Mouse (Mus musculus): ENCODE data around the gene Tbx5. TPM values are rescaled to one million over a fixed set of nuclear protein-coding genes. Genes with fewer than 3 reads are reported as not detected.

The Tbx5 gene
- polyA plus RNA-seq, 1 experiment = 0.06 TPM

DNA sequence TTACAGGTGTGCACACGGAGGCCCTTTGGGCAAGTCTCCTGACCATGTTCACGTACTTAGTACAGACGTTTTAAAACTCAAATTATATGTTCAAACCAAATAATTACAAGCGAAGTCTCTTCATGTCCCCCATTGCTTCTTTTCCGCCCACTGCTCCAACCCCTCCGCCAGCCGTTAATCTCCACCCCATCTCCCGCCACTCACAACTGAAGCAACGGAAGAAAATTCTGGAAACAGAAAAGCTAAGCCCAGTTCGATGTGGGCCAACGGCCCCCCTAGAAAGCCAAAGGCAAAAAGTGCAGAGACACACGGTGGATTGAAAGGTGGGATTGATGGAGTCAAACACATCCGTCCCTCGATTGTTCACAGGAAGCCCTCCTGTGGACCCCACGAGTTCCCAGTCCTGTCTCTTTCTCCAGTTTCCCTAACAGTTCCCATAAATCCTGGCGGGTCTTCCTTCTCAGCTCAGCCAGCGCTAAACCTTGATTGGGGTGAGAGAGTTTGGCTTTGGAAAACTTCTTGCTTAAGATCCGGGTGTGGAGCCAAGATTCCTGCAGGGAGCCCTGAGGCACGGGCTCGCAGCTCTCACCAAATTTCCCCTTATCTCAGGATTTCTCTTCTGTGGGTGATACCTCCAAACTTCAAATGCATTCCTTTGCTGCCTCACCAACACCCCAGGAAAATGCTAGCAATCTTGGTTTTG is 24.8 kb upstream of the Tbx5 start:
- peaks cover 12% of the 10 kb centered on the region for H3K9me3 ChIP-seq
- no peaks in the 10 kb centered on the region for H3K36me3 ChIP-seq (replicated peaks; ENCODE audit: low read length)
- H3K4me1 ChIP-seq = peaks cover 7% of the 10 kb centered on the region; the same call in 1 of the 2 replicates
- TF ChIP-seq GATA1 (IDR thresholded peaks at IDR 0.05; ENCODE audit: borderline replicate concordance, low read length) (no peak), FLI1 (IDR thresholded peaks at IDR 0.05; ENCODE audit: low read length) (no peak)
- no peak overlapping the region for H3K4me3 ChIP-seq (replicated peaks)
- peaks cover 86% of the 10 kb centered on the region for H3K27me3 ChIP-seq (replicated peaks)

DNA sequence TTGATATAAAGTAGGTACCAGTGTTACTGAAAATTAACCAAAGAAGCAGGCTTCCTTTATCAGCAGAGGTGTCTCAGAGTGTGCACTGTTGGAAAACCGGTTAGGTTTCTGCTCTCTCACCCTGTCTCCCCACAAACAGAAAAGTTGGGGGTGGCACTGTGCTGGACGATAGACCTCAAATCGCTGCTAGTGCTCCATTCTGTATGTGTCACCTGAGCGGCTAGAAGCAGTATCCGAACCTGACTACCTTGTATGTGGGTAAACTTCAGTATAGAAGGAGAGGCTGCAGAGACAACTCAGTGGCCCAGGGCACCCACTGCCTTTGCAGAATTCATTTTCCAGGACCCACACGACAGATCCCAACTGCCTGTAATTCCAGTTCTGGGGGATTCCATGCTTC is 23.8 kb upstream of the Tbx5 start:
- Histone ChIP-seq H3K9me3 (peaks cover 2% of the 10 kb centered on the region; the same call in 1 of the 2 replicates), H3K27me3 (replicated peaks) (peaks cover 84% of the 10 kb centered on the region), H3K36me3 (replicated peaks; ENCODE audit: low read length) (no peaks in the 10 kb centered on the region), H3K4me3 (replicated peaks) (no peak overlapping the region), H3K4me1 (peaks cover 3% of the 10 kb centered on the region; the same call in 1 of the 2 replicates)
- TF ChIP-seq GATA1 (IDR thresholded peaks at IDR 0.05; ENCODE audit: borderline replicate concordance, low read length) (no peak), FLI1 (IDR thresholded peaks at IDR 0.05; ENCODE audit: low read length) (no peak)

DNA sequence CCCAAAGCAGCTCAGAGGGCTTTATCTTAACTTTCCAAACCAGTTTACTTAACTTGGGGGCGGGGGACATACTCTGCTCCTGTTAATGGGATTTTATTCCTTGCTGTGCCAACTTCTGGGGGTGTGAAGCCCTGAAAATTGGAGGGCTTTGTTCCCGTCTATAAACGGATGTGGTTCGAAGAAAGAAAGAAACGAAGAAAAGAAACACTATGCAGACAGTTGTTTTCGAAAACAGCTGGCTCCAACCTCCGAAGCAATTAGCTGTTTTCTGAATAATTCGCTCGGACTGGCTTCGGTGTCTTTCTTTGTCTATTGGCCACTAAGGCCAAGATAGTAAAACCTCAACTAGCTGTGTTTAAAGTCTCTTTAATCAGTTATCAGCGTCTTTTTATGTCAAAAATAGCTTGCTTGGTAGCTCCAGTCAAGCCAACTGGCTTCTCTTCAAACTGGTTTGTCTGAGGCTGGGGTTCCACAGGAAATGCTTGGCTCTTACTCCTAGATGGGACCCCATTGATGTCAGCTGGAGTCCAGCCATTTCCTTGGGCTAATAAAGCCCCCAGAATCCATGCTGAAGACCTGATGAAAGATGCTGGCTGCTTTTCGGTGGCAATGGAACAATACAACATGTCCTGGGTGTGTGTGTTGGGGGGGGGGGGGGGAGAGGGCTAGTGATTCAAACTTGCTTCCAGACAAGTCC is 21.3 kb upstream of the Tbx5 start:
- no peaks in the 10 kb centered on the region for H3K4me1 ChIP-seq
- H3K9me3 ChIP-seq = peaks cover 7% of the 10 kb centered on the region
- H3K36me3 ChIP-seq (replicated peaks; ENCODE audit: low read length) = no peaks in the 10 kb centered on the region
- H3K4me3 ChIP-seq (replicated peaks) = no peak overlapping the region
- peaks cover 68% of the 10 kb centered on the region for H3K27me3 ChIP-seq (replicated peaks)
- no peak for TF ChIP-seq GATA1 (IDR thresholded peaks at IDR 0.05; ENCODE audit: borderline replicate concordance, low read length)
- no peak for TF ChIP-seq FLI1 (IDR thresholded peaks at IDR 0.05; ENCODE audit: low read length)

DNA sequence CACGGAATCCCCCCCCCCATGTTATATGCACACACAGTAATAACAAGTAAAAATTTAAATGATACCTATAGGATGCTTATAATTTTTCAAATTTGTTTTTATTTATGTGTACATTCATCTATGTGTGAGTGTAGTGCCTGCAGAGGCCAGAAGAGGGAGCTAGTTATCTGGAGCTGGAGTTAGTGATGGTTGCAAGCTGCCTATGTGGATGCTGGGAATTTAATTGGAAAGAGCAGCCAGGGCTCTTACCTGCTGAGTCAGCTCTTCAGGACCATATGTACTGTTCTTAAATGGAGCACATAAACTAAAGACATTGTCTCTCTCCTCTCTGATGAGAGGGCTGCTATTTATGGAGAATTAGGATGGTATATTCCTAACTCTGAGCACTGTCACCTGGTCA is 17.2 kb upstream of the Tbx5 start:
- peaks cover 57% of the 10 kb centered on the region for H3K27me3 ChIP-seq (replicated peaks)
- TF ChIP-seq FLI1 (IDR thresholded peaks at IDR 0.05; ENCODE audit: low read length) (no peak), GATA1 (IDR thresholded peaks at IDR 0.05; ENCODE audit: borderline replicate concordance, low read length) (no peak)
- H3K9me3 ChIP-seq = peaks cover 7% of the 10 kb centered on the region
- H3K4me1 ChIP-seq = no peaks in the 10 kb centered on the region
- no peaks in the 10 kb centered on the region for H3K36me3 ChIP-seq (replicated peaks; ENCODE audit: low read length)
- no peak overlapping the region for H3K4me3 ChIP-seq (replicated peaks)

DNA sequence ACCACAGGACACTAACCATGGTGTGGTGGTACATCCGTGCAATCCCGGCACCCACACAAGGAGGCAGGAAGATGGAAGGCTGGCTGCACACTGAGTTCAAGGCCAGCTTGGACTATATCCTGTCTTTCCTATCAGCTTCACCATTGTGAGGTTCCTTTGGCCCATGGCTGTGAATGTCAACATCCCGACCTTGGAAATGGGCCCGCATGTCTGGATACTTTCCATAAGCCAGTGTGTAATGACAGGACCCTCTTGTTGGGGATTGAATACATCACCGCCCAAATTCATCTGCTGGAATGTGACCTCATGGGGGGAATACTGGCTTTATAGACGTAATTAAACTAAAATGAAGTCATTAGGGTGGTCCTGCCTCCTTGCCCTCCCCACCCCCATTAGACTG is 12.0 kb upstream of the Tbx5 start:
- no peak for TF ChIP-seq GATA1 (IDR thresholded peaks at IDR 0.05; ENCODE audit: borderline replicate concordance, low read length)
- no peak for TF ChIP-seq FLI1 (IDR thresholded peaks at IDR 0.05; ENCODE audit: low read length)
- peaks cover 9% of the 10 kb centered on the region for H3K4me1 ChIP-seq
- H3K4me3 ChIP-seq (replicated peaks) = no peak overlapping the region
- no peaks in the 10 kb centered on the region for H3K36me3 ChIP-seq (replicated peaks; ENCODE audit: low read length)
- peaks cover 78% of the 10 kb centered on the region for H3K27me3 ChIP-seq (replicated peaks)
- H3K9me3 ChIP-seq = peaks cover 2% of the 10 kb centered on the region

DNA sequence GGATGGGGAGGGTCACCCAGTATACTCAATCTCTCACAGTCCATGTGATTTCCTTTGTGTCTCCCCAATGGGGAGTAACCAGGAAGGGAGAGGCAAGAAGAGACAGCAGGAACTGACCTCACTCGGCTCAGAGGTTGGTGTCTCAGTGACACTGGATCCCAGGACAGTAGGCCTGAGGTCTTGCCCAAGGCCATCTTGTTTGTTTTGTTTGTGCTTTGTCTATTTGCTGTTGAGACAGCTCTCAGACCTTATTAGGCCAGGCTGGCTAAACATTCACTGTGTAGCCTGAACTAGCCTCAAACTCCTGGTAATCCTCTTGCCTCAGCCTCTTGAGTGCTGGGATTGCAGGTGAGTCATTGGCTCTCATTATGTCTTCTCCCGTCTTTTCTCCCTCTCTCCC is 11.0 kb upstream of the Tbx5 start:
- no peaks in the 10 kb centered on the region for H3K9me3 ChIP-seq
- no peak overlapping the region for H3K4me3 ChIP-seq (replicated peaks)
- peaks cover 82% of the 10 kb centered on the region for H3K27me3 ChIP-seq (replicated peaks)
- H3K36me3 ChIP-seq (replicated peaks; ENCODE audit: low read length) = no peaks in the 10 kb centered on the region
- TF ChIP-seq GATA1 (IDR thresholded peaks at IDR 0.05; ENCODE audit: borderline replicate concordance, low read length) (no peak), FLI1 (IDR thresholded peaks at IDR 0.05; ENCODE audit: low read length) (no peak)
- H3K4me1 ChIP-seq = peaks cover 11% of the 10 kb centered on the region

DNA sequence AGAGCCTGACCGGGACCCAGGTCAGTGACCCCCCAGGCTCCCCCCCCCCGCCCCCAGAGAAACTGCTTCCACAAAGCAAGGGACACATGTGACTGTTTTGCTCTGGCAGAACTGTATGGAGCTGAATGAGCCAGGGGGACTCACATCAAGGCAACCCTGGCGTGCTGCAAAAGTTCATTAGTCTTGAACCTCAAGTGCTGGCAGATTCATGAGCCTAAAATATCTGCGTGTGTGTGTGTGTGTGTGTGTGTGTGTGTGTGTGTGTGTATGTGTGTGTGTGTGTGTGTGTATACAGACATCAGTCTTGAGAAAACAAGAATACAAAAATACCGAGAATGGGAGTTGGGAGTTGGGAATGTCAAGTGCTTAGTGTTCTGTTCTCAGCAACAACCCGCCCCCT is 5.1 kb upstream of the Tbx5 start:
- Histone ChIP-seq H3K4me1 (peaks cover 23% of the 10 kb centered on the region), H3K9me3 (no peaks in the 10 kb centered on the region), H3K27me3 (replicated peaks) (peaks cover 88% of the 10 kb centered on the region), H3K36me3 (replicated peaks; ENCODE audit: low read length) (no peaks in the 10 kb centered on the region), H3K4me3 (replicated peaks) (no peak overlapping the region)
- TF ChIP-seq GATA1 (IDR thresholded peaks at IDR 0.05; ENCODE audit: borderline replicate concordance, low read length) = no peak
- no peak for TF ChIP-seq FLI1 (IDR thresholded peaks at IDR 0.05; ENCODE audit: low read length)

DNA sequence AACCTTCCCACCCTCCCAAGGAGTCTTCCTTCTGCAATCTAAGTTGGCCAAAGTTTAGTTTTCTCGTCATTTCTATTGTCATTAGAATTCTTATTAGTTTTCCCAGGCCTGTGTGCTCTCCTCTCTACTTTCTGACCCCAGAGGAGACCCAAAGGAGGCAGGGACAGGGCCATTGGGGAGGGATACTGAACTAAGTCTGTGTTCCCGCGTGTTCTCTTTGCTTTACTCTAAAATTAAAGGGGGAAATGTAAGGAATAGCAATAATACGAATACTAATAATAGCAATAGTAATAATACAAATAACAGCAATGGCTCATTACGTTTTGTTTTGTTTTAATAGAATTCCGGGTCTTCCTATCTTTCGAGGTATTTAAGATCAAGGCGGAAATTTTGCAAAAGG is 1.9 kb upstream of the Tbx5 start:
- H3K4me3 ChIP-seq (replicated peaks) = peak overlapping the region; percentile 91
- TF ChIP-seq FLI1 (IDR thresholded peaks at IDR 0.05; ENCODE audit: low read length) = no peak
- no peak for TF ChIP-seq GATA1 (IDR thresholded peaks at IDR 0.05; ENCODE audit: borderline replicate concordance, low read length)

DNA sequence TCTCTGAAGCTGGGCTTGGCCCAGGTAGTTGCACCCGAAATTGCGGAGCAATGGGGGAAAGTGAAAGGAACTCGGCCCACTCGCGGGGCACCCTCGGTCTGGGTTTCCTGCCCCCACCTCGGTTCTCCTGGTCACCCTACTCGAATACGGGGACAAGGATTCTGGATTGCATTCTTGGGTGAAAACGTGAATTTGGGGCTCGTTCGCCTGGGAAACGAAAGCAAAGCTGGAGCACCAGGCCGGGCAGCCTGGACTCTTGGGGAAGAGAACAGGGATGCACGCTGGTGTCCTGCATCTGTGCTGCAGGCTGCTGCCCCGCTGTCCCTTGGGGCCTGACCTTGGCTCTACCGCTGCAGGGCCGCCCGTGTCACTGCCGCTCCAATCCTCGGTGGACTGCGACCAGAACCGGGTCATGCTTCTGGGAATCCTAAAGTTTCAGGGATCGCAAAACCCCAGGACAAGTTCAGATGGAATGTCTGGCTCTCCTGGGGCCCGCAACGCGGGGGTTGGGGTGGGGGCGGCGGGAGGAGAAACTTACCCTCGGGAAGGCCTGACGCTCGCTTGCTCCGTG is 1.2 kb upstream of the Tbx5 start:
- TF ChIP-seq GATA1 (IDR thresholded peaks at IDR 0.05; ENCODE audit: borderline replicate concordance, low read length) (no peak), FLI1 (IDR thresholded peaks at IDR 0.05; ENCODE audit: low read length) (no peak)
- Histone ChIP-seq H3K27me3 (replicated peaks) (peaks cover 94% of the 10 kb centered on the region), H3K9me3 (no peaks in the 10 kb centered on the region), H3K4me1 (peaks cover 17% of the 10 kb centered on the region), H3K36me3 (replicated peaks; ENCODE audit: low read length) (no peaks in the 10 kb centered on the region), H3K4me3 (replicated peaks) (peak overlapping the region; percentile 91)

More for the DNA sequence above, 1.9 kb upstream of the Tbx5 start:
- H3K4me1 ChIP-seq = peaks cover 18% of the 10 kb centered on the region
- H3K27me3 ChIP-seq (replicated peaks) = peaks cover 90% of the 10 kb centered on the region
- H3K9me3 ChIP-seq = no peaks in the 10 kb centered on the region
- H3K36me3 ChIP-seq (replicated peaks; ENCODE audit: low read length) = no peaks in the 10 kb centered on the region
